Mouse (Mus musculus) midbrain, postnatal 0 days (tissue): ENCODE measurements around the gene Nkx2-3. TPM values are rescaled to one million over a fixed set of nuclear protein-coding genes. Genes with fewer than 3 reads are reported as not detected.

ENCODE experiments used
- ATAC-seq: fragments of 200-750 bp; cut with Nextera tagmentation; 2 replicates; pipeline ENCODE4 v1.8.0; 2017; ENCODE audit warnings: moderate number of reproducible peaks, mild to moderate bottlenecking, moderate TSS enrichment, moderate library complexity; ENCODE audit not compliant: low FRiP score
- DNase-seq: peaks from one replicate; pipeline ENCODE4 v3.0.0-alpha.2; 2015; ENCODE audit warnings: low spot score
- H3K27ac ChIP-seq: fragments of 300-500 bp; sonication (generic); 2 replicates; pipeline ENCODE4 v1.5.1; 2014; ENCODE audit warnings: low read depth, mild to moderate bottlenecking, low read length, mixed read lengths
- H3K27me3 ChIP-seq: fragments of 300-500 bp; sonication (generic); 2 replicates; pipeline ENCODE4 v1.6.1; 2014; ENCODE audit warnings: low read length, control low read depth, mixed read lengths; ENCODE audit not compliant: insufficient read depth
- H3K36me3 ChIP-seq: fragments of 300-500 bp; sonication (generic); 2 replicates; pipeline ENCODE4 v1.6.1; 2014; ENCODE audit warnings: low read length, control low read depth, mixed read lengths; ENCODE audit not compliant: insufficient read depth
- H3K4me1 ChIP-seq: fragments of 300-500 bp; sonication (generic); 2 replicates; pipeline ENCODE4 v1.6.1; 2014; ENCODE audit warnings: mild to moderate bottlenecking, control low read depth, antibody characterized with exemption, low read length, mixed read lengths; ENCODE audit not compliant: insufficient read depth
- H3K4me2 ChIP-seq: fragments of 300-500 bp; sonication (generic); 2 replicates; pipeline ENCODE4 v1.6.1; 2014; ENCODE audit warnings: low read depth, mild to moderate bottlenecking, low read length, mixed read lengths; ENCODE audit not compliant: poor library complexity, severe bottlenecking
- H3K4me3 ChIP-seq: fragments of 300-500 bp; sonication (generic); 2 replicates; pipeline ENCODE4 v1.5.1; 2014; ENCODE audit warnings: low read depth, mild to moderate bottlenecking, low read length, moderate library complexity
- H3K9ac ChIP-seq: fragments of 300-500 bp; sonication (generic); replicated peaks from 2 replicates; pipeline ENCODE4 v1.6.1; 2014; ENCODE audit warnings: mild to moderate bottlenecking, low read length, moderate library complexity, mixed read lengths; ENCODE audit not compliant: poor library complexity, severe bottlenecking
- H3K9me3 ChIP-seq: fragments of 300-500 bp; sonication (generic); 2 replicates; pipeline ENCODE4 v1.6.1; 2016; ENCODE audit warnings: low read length, control low read depth
- CTCF ChIP-seq: IDR thresholded peaks from 2 replicates; pipeline ENCODE4 v1.5.1; 2016; ENCODE audit warnings: antibody characterized with exemption, mild to moderate bottlenecking
- WGBS: fragments of 180-500 bp; shearing (Covaris S2); extraction: QIAGEN DNeasy Blood & Tissue Kit; methylation state at CpG from one replicate; pipeline ENCODE4 v1.1.7; 2014; 5-methylcytosine and 5-hydroxymethylcytosine counted together
- polyA plus RNA-seq: library from polyadenylated mRNA; unstranded; fragments of >200 nt; fragmentation: Nextera tagmentation; extraction: Ambion mirVana; gene quantifications from 2 replicates; pipeline ENCODE4 v1.2.1, GENCODE M21; 2015
- total RNA-seq: library from RNA; depleted of rRNA; stranded (reverse); fragments of >200 nt; gene quantifications from 2 replicates; pipeline ENCODE4 v1.2.3, GENCODE M21; 2014

The Nkx2-3 gene
- total and polyA plus RNA-seq, 2 experiments from 2014 or later = 0.05 TPM; not detected in 1

- H3K27ac ChIP-seq = no peak overlapping the region
- no peak overlapping the region for H3K9ac ChIP-seq
- 10% methylated on average over 12 of the region's 12 CpGs for WGBS
- ATAC-seq (no peak), DNase-seq (no peak)
- H3K27me3 ChIP-seq = peaks cover 72% of the 10 kb centered on the region
- no peaks in the 10 kb centered on the region for H3K36me3 ChIP-seq
- no peak for TF ChIP-seq CTCF
- H3K4me2 ChIP-seq = no peak overlapping the region
- no peak overlapping the region for H3K4me3 ChIP-seq
- H3K4me1 ChIP-seq = no peaks in the 10 kb centered on the region
- no peaks in the 10 kb centered on the region for H3K9me3 ChIP-seq
These were observed 564 bp upstream of the Nkx2-3 start for GRCm38 (mm10) chr19:43611561-43611960.

DNA sequence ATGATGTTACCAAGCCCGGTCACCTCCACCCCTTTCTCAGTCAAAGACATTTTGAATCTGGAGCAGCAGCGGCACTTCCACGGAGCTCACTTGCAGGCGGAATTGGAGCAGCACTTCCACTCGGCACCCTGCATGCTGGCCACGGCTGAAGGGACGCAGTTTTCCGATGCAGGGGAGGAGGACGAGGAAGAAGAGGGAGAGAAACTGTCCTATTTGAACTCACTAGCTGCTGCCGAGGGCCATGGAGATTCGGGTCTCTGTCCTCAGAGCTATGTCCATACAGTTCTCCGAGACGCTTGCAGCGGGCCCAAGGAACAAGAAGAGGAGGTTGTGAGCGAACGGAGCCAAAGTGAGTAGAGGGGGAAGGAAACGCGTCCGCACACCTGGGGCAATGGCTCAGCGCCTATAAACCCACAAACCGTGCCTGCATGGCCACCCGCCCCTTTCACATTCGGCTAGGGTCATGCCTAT, 411 bp downstream of the Nkx2-3 start:
- Histone ChIP-seq H3K27me3 (peaks cover 70% of the 10 kb centered on the region), H3K36me3 (no peaks in the 10 kb centered on the region), H3K4me3 (no peak overlapping the region), H3K9ac (no peak overlapping the region), H3K9me3 (no peaks in the 10 kb centered on the region), H3K27ac (no peak overlapping the region), H3K4me1 (no peaks in the 10 kb centered on the region), H3K4me2 (no peak overlapping the region)
- WGBS = under 1% methylated on average over 23 of the region's 23 CpGs
- TF ChIP-seq CTCF = no peak
- ATAC-seq (no peak), DNase-seq (no peak)

DNA sequence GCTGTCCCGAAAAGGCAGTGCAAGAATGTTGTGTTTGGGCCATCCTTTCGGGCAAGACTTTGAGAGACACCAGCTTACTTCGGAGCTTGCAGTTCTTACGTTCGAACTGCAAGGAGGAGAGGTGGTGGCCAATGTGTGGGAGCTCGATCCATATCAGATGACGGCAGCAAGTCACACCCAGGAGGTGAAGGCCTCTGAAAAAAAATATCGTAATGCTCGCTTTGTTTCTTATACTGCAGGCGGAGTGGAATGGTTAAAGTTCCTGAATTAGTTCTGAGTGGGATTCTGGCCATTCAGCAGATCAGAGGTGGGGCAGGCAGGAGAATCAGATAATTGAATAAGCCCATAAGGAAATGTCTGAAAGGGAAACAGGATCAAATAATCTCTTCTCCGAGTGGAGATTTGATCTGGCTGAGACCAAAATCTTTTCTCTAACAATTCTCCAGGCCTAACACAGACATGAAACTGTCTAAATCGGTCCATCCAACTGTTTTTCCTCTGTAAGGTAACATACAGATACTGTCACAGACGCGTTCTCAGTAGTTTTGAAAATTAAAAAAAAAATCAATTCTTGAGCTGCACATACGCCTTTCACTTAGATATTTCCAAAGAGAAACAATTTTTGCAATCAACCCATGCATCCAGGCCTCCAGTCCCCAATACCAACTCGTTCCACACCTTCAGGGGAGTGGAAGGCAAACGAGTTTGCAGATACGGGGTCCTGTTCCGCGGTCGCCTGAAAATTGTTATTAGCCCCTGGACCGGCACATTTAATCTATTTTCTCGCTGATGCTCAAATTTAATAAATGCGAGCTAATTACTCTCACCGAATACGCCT, 1.4 kb downstream of the Nkx2-3 start:
- no peak overlapping the region for H3K4me2 ChIP-seq
- WGBS = 4% methylated on average over 26 of the region's 26 CpGs
- H3K4me3 ChIP-seq = no peak overlapping the region
- no peak for TF ChIP-seq CTCF
- ATAC-seq = no peak
- DNase-seq = no peak
- H3K9me3 ChIP-seq = no peaks in the 10 kb centered on the region
- no peak overlapping the region for H3K27ac ChIP-seq
- H3K9ac ChIP-seq = no peak overlapping the region
- peaks cover 74% of the 10 kb centered on the region for H3K27me3 ChIP-seq
- H3K4me1 ChIP-seq = no peaks in the 10 kb centered on the region
- no peaks in the 10 kb centered on the region for H3K36me3 ChIP-seq

DNA sequence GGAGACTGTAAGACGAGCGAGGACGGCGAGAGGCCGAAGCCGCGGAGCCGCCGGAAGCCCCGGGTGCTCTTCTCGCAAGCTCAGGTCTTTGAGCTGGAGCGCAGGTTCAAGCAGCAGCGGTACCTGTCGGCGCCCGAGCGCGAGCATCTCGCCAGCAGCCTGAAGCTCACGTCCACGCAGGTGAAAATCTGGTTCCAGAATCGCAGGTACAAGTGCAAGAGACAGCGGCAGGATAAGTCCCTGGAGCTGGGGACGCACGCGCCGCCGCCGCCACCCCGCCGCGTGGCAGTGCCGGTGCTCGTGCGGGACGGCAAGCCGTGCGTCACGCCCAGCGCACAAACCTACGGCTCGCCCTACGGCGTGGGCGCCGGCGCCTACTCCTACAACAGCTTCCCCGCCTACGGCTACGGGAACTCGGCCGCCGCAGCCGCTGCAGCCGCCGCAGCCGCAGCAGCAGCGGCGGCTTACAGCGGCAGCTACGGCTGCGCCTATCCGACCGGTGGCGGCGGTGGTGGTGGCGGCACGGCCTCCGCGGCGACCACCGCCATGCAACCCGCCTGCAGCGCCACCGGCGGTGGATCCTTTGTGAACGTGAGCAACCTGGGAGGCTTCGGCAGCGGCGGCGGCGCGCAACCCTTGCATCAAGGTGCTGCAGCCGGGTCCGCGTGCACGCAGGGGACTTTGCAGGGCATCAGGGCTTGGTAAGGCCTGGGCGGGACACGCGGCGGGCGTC, 2.4 kb downstream of the Nkx2-3 start:
- Histone ChIP-seq H3K9me3 (no peaks in the 10 kb centered on the region), H3K36me3 (no peaks in the 10 kb centered on the region), H3K4me2 (peak overlapping the region; percentile 39), H3K4me3 (peak overlapping the region; percentile 26), H3K27me3 (peaks cover 77% of the 10 kb centered on the region), H3K4me1 (no peaks in the 10 kb centered on the region), H3K9ac (no peak overlapping the region), H3K27ac (no peak overlapping the region)
- TF ChIP-seq CTCF = peak; percentile 26; the same call in 1 of the 2 replicates
- DNase-seq = peak; percentile 12
- under 1% methylated on average over 71 of the region's 92 CpGs for WGBS
- no peak for ATAC-seq

DNA sequence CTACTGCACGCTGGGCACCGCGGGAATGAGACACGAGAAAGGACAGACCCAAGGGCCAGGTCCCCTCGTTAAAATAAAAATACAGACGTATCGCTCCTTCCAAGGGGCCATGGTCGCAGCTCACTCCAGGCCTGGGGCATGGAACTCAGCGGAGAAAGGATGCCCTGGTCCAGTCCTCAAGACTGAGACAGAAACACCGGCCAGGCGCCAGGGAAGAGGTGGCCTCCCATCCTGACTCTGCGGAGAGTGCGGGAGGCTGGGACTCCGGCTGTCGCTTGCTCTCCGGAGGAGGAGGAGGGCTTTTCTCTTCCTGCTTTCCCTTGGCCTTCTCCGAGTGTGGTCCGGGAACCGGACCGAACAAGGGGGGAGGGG, 2.9 kb downstream of the Nkx2-3 start:
- Histone ChIP-seq H3K36me3 (no peaks in the 10 kb centered on the region), H3K9me3 (no peaks in the 10 kb centered on the region), H3K4me2 (peak overlapping the region; percentile 39), H3K9ac (no peak overlapping the region), H3K27me3 (peaks cover 77% of the 10 kb centered on the region), H3K27ac (no peak overlapping the region), H3K4me3 (peak overlapping the region; percentile 26), H3K4me1 (no peaks in the 10 kb centered on the region)
- ATAC-seq (no peak), DNase-seq (no peak)
- WGBS = 2% methylated on average over 17 of the region's 20 CpGs
- no peak for TF ChIP-seq CTCF
